Mouse (Mus musculus) adrenal gland, adult (tissue): Measurements from ENCODE around the gene Gm5431.
"Not testable (repeated sequence)": the region's sequence is repeated elsewhere in the genome, so short reads cannot be mapped to it uniquely, and the experiment has no call there.

ENCODE experiments used
- DNase-seq, 2 experiments: peaks; one replicate each; pipeline ENCODE4 v3.0.0; 2022 to 2023; ENCODE audit warnings: low spot score in 1 of 2; ENCODE audit not compliant: inconsistent age in 2 of 2

The Gm5431 gene

GRCm38 (mm10) chr11:48871817-48872541, 30.0 kb downstream of the Gm5431 start:
- DNase-seq, result peak; percentile 66 to 91

- DNase-seq, result peak; percentile 76 to 95
Measured at GRCm38 (mm10) chr11:48871201-48871772, 30.7 kb downstream of the Gm5431 start, which contains the start of gene Irgm1. Irgm1 (minus strand) TSS chr11:48871683.

- no peak for DNase-seq
Measured at GRCm38 (mm10) chr11:48870781-48871180, 31.2 kb downstream of the Gm5431 start.

- peak in 1 of 2 experiments; percentile 65 for DNase-seq
Measured at GRCm38 (mm10) chr11:48869380-48870110, 32.5 kb downstream of the Gm5431 start.

GRCm38 (mm10) chr11:48866481-48866880, 35.5 kb downstream of the Gm5431 start:
- no peak for DNase-seq

GRCm38 (mm10) chr11:48863808-48864207, 38.2 kb downstream of the Gm5431 start:
- DNase-seq, result no peak

GRCm38 (mm10) chr11:48862784-48863319, 39.2 kb downstream of the Gm5431 start:
- no peak for DNase-seq

GRCm38 (mm10) chr11:48859014-48859413, 43.0 kb downstream of the Gm5431 start:
- DNase-seq, result peak in 1 of 2 experiments; percentile 88

GRCm38 (mm10) chr11:48853474-48854180, 48.4 kb downstream of the Gm5431 start:
- peak; percentile 91 to 99 for DNase-seq

GRCm38 (mm10) chr11:48852624-48853473, 49.2 kb downstream of the Gm5431 start:
- DNase-seq, result no peak

- DNase-seq, result peak in 1 of 2 experiments; percentile 82
Measured at GRCm38 (mm10) chr11:48852190-48852589, 49.8 kb downstream of the Gm5431 start.

- peak in 1 of 2 experiments; percentile 53 for DNase-seq
Measured at GRCm38 (mm10) chr11:48851270-48851995, 50.6 kb downstream of the Gm5431 start.

GRCm38 (mm10) chr11:48850240-48850639, 51.8 kb downstream of the Gm5431 start:
- no peak for DNase-seq

GRCm38 (mm10) chr11:48846881-48847280, 55.1 kb downstream of the Gm5431 start:
- DNase-seq, result no peak

- not testable (repeated sequence) for DNase-seq
Measured at GRCm38 (mm10) chr11:48846362-48846761, 55.7 kb downstream of the Gm5431 start.

GRCm38 (mm10) chr11:48845244-48845815, 56.7 kb downstream of the Gm5431 start:
- no peak for DNase-seq

GRCm38 (mm10) chr11:48844309-48844708, 57.7 kb downstream of the Gm5431 start:
- DNase-seq, result peak in 1 of 2 experiments; percentile 80

GRCm38 (mm10) chr11:48843202-48843601, 58.8 kb downstream of the Gm5431 start:
- no peak for DNase-seq

GRCm38 (mm10) chr11:48842378-48842792, 59.6 kb downstream of the Gm5431 start:
- no peak for DNase-seq
